Mouse (Mus musculus) heart, adult 18-20 months (tissue): ENCODE measurements around the gene Akt3. TPM values are rescaled to one million over a fixed set of nuclear protein-coding genes. Genes with fewer than 3 reads are reported as not detected.

ENCODE experiments used
- DNase-seq, 2 experiments: peaks; one replicate each; pipeline ENCODE4 v3.0.0; 2021 to 2022; ENCODE audit warnings: mixed read lengths in 1 of 2
- total RNA-seq, 2 experiments: library from RNA; stranded (reverse); gene quantifications; 2 replicates each; pipeline ENCODE4 v1.2.3; 2021

Gene Akt3
- total RNA-seq, 2 experiments from 2014 or later: 16.9 to 19.8 TPM

DNA sequence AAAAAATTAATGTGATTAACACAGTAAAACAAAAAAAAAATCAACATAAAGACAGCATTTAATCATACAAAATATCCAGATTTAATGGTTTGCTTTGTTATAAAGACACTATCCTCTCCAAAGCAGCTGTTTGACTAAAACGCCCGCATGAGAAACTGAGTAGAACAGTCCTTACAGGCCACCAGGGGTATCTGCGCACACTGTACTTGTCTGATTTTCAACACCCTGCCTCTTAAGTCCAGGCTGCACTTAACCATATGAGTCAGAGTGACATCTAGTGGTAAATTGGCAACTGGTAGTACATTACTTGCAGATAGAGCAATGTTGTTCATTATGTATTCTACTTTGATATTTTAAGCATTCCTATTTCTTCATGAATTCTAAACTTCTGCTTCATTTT, 69.3 kb downstream of the Akt3 start:
- DNase-seq: peak; percentile 44 to 50

DNA sequence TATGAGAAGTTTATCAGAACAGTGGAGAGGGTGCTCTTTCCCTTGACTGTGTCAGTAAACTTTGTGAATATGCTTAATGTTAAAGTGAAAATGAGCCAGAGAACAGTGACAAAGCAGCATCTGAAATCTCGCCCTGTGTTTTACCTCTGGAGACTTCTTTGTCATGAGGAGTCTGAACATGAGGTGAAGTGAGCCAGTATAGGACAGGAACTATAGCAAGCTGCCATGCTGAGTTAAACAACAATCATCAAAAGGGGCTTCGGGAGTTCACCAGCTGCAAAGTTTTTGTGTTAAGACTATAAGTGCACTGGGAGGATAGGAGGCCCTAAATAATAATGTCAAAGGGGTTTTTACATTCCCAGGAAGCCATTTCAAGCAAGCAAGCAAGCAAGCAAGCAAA, 71.3 kb downstream of the Akt3 start:
- DNase-seq: no peak

DNA sequence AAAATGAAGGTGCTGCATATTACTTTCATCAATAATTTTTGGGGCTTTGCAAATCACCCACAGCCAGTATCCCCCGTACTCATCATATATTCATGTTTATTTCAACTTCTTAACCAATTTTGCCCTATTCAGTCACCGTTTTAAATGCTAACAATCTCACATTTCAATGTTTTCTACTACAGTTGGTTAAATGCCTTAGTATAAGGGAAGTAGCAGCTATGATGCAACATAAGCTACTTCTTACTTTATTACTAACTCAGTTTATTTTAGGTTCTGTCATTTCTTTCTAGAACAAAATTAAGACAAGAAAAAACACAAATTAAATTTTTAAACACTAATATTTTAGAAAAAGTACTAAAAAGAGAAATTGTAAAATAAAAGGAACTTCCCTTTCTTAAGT, 78.4 kb downstream of the Akt3 start:
- DNase-seq: no peak

DNA sequence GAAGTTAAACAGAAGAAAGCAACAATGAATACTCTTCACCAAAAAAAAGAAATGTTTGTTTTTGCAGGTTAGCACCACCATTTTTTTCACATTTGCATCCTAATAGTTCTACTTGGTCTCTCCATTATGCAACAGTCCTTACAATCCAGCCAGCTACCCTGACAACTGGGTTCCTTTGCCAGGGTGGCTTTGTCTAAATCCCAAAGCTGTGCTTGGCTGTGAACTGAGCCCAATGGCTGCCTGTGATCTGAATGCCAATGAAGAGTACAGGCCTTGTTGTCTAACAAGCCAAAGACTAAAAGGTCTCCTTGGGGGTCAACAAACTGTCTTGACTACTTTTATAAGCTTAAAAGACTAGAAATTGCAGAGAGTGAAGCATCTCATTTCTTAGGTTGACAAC, 82.6 kb downstream of the Akt3 start:
- no peak for DNase-seq

DNA sequence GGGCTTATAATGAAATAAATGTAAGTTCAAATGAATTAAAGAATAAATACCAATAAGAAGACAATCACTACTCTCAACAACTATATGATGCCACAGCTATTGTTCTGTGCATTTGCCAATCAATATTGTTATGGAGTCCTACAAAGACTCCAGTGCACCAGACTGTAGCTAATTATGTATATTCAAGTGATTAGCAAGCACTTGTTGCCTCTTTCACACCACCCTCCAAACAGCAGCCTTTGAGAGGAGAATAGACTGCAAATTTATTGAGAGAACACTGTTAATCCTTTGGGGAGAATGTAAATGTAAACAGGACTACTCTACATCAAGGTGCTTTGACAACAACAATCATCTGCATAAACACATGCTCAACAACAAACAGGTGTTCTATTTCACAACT, 86.7 kb downstream of the Akt3 start:
- no peak for DNase-seq

DNA sequence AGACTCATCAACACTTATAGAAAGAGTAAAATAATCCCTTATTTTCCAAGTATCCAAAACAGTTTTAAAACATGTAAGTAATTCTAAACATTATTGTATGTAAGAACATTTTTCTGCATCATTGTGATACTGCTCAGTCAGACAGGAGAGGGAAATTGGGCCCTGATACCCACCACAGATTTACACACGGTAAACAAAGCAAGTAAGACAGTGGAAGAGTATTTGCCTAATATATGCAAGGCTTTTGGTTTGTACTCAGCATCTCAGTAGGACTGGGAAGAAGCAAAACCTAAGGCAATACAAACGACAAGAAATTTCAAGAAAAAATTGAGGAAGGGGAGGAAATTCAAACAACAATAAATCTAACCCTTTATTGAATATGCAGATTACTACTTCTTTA, 92.2 kb downstream of the Akt3 start:
- no peak for DNase-seq

GRCm38 (mm10) chr1:177165336-177165735, 92.7 kb downstream of the Akt3 start:
- DNase-seq: no peak

DNA sequence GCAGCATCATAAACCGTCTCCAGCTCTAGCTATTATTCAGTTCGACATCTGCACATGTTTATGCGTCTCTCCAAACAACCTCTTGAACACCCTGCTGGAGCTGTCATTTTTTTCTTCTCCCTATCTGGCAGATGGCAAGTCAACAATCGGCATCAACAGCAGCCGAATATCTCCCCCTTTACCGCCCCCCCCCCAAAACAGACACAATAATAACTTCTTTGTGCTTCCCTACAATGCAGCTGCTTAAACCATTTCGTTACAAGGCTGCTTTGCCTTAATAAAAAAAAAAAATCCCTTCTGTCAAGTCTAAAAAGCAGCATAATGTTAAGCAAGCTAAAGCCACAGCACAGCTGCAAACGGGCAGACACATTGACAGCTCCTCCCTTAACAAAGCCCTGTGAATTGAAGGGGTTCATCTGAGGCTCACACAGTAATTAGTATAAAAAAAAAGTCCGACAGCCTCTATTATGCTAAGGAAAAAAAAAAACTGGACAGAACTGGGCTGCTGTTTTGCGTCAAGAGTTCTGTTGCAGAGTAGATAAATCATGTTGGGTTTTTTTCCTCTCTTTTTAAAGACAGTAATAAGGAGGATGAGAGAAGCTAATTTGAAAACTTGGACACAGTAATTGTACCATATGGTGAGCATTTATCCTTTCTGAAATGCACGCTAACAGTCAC, 107.5 kb downstream of the Akt3 start:
- no peak for DNase-seq

GRCm38 (mm10) chr1:177148746-177149145, 109.3 kb downstream of the Akt3 start:
- DNase-seq: no peak

GRCm38 (mm10) chr1:177141468-177141867, 116.5 kb downstream of the Akt3 start:
- no peak for DNase-seq

DNA sequence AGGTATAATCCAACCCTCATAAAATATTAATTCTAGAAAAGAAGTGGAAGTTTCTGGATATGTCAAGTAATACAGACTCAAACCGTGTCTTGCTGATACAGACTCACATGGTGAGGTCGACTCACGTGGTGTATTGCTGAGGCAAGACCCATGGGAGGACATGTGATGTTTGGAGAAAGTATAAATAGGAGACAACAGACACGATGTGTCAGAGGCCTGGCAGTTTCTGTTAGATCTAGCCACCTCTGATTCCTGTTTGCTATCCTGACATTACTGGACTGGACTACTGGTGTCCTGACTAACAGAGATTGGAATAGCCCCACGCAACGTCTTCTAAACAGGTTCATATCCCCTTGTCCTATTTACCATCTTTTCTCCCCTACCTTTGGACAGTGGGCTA, 118.4 kb downstream of the Akt3 start:
- DNase-seq: peak; percentile 18 to 22

GRCm38 (mm10) chr1:177131458-177131857, 126.5 kb downstream of the Akt3 start:
- DNase-seq: no peak

GRCm38 (mm10) chr1:177126674-177127073, 131.3 kb downstream of the Akt3 start:
- DNase-seq: no peak

DNA sequence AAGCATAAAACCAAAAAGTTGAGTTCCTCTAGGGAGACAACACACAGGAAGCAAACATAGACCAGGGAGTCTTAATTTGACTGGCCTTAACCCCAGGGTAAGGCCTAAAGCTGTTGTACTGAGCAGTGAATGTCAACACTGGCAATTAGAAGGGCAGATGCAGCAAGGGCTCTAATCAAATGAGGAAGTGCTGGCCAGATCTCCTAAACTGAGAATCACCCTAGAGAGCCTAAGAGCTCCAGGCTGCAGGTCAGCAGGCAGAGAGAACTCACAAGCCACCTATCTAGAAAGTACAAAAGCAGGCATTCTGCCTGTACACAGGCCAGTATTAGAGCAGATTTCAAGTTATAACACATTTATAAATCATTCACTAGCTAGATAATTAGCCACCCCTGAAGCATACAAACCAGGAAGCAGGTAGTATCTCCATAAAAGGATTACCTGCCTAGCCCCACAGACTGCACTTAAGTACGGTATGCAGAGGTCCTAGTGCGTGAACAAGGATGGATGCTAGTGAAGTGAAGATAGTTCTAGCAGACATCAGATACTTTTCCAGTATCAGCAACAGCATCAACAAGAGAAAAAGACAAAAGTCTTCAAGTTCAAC, 147.2 kb downstream of the Akt3 start:
- no peak for DNase-seq

GRCm38 (mm10) chr1:177090465-177090864, 167.5 kb downstream of the Akt3 start:
- no peak for DNase-seq

DNA sequence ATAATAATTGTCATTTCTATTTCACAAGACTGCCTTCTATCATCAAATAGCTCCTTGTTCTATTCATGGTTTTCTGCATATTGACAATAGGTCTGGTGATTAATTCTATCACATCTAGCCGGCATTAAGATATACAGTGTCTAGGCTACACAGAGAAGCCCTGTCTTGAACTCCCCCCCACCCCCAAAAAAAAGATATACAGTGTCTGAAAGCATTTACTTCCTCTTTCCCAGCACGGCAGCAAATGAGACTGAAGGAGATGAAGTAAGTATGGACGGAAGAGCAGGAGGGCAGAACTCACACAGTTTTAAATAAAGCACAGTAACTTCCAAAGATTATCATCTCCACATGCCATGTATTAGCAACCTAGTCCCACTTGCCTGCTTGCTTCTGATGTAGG, 168.5 kb downstream of the Akt3 start:
- DNase-seq: no peak

GRCm38 (mm10) chr1:177089048-177089447, 169.0 kb downstream of the Akt3 start:
- DNase-seq: no peak

GRCm38 (mm10) chr1:177081957-177082645, 175.9 kb downstream of the Akt3 start:
- no peak for DNase-seq

GRCm38 (mm10) chr1:177069161-177069560, 188.8 kb downstream of the Akt3 start:
- no peak for DNase-seq

DNA sequence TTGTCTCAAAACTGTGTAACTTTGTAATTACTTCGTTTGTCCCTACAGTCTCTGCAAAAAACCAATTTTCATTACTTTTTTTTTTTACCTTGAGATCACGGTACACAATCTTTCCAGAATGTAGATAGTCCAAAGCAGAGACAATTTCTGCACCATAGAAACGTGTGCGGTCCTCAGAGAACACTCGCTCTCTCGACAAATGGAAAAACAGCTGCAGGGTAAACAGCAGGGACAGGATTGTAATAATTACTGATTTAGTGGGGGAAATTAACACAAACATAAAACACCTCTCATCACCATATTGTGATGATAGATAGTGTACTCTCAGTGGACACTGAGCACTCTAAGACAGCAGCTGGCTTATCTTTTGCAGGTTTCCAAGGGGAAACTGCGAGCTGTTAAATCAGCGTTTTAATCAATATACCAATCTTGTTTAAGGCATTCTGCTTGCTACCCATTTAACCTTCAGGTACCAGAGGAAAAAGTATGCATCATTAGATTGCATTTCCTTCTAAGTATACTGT, 190.8 kb downstream of the Akt3 start:
- no peak for DNase-seq

DNA sequence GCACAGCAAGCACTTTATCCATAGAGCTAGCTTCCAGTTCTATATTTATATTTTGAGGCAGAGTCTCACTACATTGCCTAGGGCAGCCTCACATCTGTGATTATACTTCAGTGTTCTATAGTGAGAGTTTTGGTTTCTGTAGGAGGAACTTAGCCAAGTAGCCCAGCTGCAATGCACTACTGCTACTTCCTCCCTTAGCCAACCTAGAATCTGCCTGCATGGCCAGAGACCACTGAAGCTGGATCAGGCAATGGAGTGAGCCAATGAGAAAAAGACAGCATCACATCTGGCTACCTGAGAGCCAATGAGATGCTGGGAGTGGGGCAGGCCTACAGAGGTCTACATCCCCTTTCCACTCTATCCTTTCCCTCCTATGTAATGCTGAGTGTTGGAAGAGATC, 192.3 kb downstream of the Akt3 start:
- no peak for DNase-seq

DNA sequence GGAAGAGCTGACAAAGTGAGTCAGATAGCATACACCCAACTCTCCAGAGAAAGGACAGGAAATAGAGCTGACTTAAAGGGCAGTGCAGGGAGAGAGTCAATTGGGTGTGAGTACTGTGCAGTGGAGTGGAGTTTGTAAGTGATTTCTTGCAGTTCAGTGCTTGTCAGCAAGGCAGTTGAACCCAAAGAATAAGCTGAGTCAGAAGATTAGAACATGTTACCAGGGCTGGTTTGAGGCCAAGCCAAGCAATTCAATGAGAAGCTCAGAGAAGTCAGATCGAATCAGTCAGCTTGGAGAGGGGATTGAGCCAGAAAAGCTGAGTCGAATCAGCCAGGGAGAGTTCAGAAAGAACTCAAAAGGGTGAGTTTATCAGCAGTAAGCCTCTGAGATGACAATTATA, 196.2 kb downstream of the Akt3 start:
- DNase-seq: no peak

DNA sequence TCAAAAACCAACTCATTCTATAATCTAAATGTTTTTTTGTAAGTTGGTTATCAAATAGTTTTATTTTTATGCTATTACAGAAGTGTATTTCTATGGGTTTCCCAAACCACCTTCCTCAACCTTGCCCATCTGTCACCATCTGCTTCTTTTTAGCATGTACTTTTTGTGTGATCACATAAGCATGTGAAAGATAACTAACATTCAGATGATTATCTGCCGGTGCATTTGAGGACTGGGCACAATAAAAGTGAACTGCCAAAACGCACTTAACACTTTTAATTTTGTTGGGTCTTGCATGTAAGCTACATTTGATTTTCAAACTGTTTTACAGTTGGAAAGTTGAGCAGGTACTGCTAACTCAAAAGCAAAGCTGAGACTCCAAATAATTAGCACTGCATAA, 203.1 kb downstream of the Akt3 start:
- DNase-seq: no peak
